Mouse (Mus musculus) urinary bladder, postnatal 36 days (tissue): ENCODE results near the gene Cd59a.
A peak's percentile ranks its signal among the peaks of the same experiment; 100 is the strongest.
"Not testable (repeated sequence)": the region's sequence is repeated elsewhere in the genome, so short reads cannot be mapped to it uniquely, and the experiment has no call there.

Source experiments
- DNase-seq, 2 experiments: peaks; one replicate each; pipeline ENCODE4 v3.0.0; 2022; ENCODE audit warnings: low spot score in 2 of 2, mixed read lengths in 1 of 2

Cd59a gene

DNA sequence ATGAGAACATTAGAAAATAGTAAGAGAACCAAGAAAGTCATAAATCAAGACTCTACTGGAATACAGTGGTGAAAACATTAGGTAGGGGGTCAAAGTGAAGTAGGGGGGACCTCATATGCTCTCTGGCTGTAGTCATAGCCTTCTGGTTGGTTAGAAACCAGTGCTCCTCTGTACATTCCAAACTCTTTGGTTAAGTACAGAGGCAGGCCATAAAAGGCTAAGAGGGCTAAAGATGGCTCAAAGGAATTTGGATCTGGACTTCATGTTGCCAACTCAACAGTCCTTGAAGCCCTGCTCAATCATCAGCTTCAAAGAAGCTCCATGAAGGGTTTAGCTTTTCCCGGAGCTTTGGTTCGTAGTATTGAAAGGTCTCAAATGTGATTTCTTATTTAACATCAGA, 13.4 kb downstream of the Cd59a start:
- not testable (repeated sequence) for DNase-seq

DNA sequence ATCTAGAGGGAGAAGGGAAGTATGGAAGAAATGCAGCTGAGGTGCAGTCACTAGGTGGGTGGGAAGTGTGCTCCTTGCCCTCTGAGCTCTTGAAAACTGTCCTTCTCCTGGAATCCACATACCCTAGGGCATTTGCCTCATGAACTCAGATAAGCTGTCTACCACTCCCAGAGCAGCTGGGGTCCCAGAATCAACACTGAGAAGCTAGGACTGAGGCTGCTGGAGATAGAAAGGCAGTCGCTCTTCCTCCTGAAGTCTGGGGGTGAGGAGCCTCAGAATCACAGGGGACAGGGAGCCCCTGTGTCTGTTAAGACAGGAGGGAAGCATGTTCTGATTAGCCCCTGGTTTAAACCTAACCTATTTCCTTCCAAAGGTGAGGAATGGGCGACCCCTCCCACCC, 13.9 kb downstream of the Cd59a start:
- no peak for DNase-seq

- DNase-seq, result no peak
Observed at GRCm38 (mm10) chr2:104110031-104110430, 14.4 kb downstream of the Cd59a start.

DNA sequence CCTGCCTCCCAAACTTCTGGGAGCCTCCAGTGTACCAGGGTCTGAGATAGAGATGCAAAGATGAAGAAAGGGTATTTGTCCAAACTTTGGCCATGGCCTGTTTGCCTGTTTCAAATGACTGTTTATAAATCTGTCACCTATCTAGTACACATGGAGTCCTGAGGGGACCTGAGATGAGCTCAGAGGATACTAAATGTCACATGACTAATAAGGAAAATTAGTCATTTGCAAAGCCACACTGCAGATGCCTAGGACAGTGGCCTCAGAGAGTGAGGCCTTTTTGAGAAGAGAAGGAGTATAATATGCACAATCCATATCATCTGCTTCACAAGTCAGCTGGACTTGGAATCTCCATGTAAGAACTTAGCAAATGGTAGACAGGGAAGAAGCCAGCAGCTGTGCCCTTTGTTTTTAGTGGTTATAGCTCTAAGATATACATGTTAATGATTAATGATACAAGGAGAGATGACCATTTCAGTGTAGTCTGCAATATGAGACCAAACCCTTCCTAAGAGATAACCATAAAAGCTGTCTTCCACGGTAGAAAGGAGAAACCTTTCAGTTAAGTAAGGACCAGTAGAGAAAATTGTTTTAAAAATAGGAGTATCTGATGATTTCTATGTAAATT, 15.7 kb downstream of the Cd59a start:
- DNase-seq, result not testable (repeated sequence)

DNA sequence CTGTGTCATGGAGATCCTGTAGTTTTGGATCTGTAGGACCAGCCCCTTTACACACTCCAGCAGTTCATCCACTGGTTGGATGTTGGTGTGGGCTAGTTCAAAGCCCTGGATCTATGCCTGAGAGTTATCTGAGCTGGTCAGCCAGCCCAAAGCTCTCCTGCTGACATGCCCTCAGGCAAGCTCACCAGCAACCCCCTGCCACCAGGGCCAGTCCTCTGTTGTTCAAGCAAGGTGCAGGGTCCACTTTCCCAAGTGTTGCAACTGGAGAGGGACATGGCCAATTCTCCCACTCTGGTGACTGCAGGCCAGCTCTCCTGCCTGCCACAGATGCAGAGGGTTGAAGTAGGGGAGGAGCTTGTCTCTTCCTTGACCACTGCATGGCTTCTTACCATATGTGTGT, 18.0 kb downstream of the Cd59a start:
- DNase-seq, result not testable (repeated sequence)

DNA sequence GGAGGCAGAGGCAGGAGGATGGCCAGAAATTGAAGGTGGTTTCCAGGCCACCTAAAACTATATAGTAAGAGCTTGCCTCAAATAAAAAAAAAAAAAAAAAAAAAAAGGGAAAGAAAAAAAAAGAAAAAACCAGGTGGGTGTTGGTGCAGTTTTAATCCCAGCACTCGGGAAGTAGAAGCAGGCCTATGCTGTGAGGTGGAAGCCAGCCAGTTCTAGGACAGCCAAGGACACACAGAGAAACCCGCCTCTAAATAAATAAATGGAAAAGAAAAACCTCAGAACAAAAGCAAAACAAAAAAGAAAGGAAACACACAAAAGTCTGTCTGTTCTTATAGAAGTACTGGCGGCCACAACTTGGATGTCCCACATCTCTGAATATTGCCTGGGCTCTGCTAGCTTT, 19.3 kb downstream of the Cd59a start:
- DNase-seq, result no peak

GRCm38 (mm10) chr2:104117173-104117572, 21.6 kb downstream of the Cd59a start:
- DNase-seq, result not testable (repeated sequence)

- DNase-seq, result no peak
Observed at GRCm38 (mm10) chr2:104119097-104119496, 23.5 kb downstream of the Cd59a start.

DNA sequence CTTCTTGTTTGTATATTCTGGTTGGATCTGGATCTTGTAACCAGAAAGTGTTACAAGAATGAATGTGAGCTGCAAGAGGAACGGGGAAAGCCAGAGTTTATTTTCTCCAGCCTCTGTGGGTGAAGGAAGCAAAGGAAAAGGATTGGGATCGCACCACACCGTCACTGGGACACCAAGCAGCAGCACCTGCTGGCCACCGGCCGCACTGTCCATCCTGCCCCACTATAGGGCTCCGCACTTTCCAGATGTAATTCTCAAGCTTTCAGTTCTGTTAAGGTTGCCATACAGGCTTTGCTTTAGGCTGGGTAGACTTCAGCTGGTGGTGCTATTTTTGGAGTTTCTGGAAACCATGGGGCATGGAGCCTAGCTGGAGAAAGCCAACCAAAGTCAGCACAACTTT, 24.7 kb downstream of the Cd59a start:
- no peak for DNase-seq

DNA sequence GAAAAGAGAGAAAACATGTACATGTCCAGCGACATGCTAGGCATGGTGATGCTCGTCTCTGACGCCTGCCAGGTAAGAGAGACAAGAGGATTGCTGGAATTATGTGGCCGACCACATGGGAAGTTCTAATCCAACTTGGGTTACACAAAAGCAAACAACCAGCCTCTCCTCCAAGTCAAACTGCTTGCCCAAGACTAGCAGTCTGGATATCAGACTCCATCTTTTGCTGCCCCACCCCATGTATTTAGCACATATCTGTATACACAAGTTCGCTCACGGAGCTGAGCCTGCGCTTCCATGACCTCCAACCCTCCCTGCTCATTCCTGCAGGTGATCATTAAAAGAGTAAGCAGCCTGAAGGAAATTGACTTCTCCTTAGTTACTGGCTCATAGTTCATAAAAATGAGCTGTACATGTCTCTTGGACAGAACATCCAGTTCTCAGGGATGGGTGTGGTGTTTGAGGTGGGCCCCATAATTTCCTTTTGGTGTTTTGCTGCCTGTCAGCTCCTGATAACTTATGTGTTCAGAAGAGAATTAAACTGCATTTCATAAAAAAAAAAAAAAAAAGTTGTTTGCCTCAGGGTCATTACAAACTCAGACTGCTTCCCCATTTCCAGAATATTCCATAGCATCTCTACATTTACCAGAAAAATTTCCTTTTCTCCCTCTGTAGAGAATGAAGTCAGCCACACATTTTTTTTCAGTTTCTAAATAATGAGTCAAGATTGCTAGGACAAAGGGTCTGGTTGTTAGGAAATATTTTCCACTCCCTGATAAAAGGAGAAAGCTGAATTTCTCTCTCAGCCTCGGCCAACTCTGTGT, 26.3 kb downstream of the Cd59a start:
- no peak for DNase-seq

DNA sequence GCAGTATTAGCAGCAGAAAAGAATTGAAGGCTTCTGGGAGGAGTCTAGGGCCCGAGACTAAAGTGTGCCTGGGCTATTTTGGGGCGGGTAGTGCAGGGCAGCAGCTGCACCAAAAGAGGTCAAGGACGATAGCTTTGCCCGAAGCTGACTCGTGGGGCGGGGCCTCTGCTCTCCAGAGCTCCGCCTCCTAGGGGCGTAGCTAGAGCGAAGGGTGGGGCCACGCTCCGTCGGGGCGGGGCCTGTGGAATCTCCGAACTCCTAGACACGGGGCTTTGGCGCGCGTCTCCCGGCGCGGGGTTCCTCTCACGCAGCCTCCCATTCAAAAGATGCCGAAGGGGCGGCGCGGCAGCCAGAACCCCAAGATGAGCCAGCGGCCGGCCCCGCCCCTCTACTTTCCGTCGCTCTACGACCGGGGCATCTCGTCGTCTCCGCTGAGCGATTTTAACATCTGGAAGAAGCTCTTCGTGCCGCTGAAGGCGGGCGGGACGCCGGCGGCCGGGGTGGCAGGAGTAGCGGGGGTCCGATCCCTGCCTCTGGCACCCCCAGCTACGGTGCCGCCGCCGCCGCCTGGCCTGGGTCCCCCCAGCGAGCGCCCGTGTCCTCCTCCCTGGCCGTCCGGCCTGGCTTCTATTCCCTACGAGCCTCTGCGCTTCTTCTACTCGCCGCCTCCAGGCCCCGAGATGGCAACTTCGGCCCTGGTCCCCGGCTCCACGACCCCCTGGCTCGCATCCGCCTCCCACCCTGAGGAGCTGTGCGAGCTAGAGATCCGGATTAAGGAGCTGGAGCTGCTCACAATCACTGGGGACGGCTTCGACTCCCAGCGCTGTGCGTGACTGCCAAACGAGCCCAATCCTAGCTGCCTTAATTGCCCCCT, 27.1 kb downstream of the Cd59a start, which contains the start of gene A930018P22Rik:
Gene A930018P22Rik, plus strand, starts transcription at position 265 of the 874 bp plus-strand sequence.
- DNase-seq, result peak; percentile 90 to 91

DNA sequence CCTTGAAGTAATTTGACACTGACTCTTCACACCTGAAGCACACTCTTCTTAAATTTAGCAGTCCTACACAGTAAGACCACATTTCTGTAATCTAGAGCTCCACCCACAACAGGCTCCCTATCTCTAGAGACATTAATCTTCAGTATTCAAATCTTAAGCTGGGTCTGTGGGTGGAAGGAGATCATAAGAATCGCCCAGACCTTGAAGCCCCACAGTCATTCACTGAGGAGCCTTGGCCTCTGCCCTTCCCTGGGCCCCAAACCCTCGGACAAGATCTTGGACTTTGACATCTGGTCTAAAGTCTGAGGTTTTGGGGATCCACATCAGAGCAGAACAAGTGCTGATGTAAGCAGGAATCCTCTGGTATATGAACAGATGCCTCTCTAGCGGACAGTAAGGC, 27.9 kb downstream of the Cd59a start:
- no peak for DNase-seq

DNA sequence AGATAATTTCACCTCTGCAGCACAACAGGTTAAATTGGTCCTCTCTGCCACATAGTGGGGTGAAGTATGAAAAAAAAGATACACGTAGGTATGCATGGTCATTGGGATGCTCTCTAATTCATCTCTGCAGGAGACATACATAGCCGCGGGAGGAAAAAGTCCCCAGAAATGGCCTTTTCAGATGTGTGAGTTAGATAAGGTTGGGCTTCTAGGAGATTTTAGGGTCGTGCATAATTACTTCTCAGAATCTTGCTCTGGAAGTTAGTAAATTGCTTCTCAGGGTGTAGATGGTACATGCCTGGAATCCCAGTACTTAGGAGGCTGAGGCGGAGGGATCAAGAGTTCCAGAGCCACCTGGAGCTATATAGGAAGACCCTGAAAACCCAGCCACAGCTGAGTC, 28.5 kb downstream of the Cd59a start:
- no peak for DNase-seq

DNA sequence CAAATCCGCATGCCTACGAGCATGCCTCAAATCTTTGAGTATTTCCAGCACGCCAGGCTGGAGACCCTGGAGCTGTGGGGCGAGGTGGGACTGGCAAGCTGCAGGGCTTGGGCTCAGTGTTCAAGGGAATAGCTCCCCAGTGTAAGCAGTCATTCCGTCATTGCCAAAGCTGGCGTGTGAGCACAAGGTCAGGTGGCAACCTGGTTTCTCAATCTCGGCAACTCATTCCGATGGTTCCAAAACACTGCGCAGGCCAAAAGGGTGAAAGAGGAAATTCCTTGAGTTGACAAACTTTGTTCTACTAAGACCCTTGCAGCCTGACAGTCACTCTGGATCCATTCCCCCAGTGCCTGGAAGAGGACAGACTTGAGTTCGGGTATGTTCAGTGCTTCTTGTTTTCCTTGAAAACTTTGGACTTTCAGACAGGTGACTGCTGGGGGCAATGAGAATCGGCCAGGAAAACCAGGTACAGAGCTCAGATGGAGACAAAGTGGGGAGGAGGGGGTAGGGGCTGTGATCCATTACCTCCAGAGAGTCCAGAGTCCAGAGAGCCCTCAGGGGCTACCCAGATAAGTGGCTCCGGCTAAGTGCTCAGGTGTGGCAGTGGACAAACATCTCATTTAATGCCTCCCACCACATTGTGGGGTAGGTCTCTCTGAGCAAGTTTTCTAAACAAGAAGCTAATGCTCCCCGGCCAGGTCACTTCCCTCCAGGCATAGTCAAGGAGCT, 33.4 kb downstream of the Cd59a start:
- DNase-seq, result peak in 1 of 2 experiments; percentile 42

DNA sequence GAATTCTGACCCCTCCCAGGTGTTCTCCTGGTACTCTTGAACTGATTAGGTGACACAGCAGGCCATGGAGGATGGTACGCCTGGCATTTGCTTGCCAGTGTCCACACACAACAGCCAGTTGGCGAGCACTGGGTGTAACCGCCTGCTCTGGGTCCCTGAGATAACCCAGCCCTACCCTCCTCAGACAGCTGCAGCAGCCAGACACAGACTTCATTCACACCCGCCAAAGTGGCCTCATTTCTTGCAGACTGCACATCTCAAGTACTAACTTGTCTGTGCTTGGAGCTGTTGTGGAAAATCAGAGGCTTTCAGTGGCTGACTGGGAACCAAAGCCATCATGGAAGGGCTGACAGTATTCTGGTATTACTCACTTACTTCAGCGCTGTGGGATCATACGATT, 34.6 kb downstream of the Cd59a start:
- DNase-seq, result no peak

GRCm38 (mm10) chr2:104130969-104131368, 35.4 kb downstream of the Cd59a start:
- no peak for DNase-seq

- no peak for DNase-seq
Observed at GRCm38 (mm10) chr2:104132266-104132859, 36.8 kb downstream of the Cd59a start.

GRCm38 (mm10) chr2:104133042-104133810, 37.6 kb downstream of the Cd59a start:
- DNase-seq, result no peak

DNA sequence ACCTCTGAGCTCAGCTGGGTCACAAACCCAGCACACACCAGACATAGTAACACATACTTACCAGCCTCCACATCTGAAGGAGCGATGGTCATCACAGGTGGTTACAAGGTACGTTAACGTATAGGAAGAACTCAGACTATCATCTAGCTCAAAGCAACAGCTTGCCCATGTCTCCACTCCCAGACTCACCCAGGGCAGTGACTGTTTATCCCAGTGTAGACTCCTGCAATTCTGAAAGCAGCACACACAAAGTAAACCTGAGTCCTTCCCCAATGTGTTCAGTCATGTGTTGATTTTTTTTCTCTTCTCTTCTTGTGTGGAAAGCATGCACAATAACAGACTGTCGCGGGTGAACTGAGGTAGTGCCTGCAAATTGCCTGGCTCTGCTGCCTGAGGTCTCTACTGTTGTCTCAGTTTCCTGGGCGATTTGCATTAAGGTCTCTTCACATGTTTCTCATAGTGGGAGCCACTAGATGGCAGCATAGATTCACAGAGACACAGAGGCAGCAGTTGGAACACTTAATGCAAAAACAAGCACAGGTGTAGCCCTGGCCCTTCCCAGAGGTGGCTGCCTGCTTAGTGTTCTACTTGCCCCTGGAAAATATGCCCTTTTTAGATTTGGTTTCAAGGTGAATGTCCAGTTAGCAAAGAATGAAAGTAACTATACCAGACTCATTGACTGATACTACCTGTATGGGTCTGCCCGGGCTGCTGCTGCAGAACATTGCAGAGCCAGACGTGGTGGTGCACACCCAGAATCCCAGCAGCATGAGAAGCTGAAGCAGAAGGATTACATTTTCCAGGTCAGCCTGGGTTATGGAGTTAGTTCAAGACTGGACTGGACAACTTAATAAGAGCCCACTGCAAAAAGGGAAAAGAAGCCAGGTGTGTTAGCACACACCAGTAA, 38.8 kb downstream of the Cd59a start:
- DNase-seq, result peak; percentile 48 to 50
